Mouse (Mus musculus): ENCODE measurements at regions not wholly inside any gene's neighbourhood (a gene's known extent, or its start where the extent isn't known, plus 50 kb on each side); places are given as distances from the start of the nearest gene placed in this dataset.

DNA sequence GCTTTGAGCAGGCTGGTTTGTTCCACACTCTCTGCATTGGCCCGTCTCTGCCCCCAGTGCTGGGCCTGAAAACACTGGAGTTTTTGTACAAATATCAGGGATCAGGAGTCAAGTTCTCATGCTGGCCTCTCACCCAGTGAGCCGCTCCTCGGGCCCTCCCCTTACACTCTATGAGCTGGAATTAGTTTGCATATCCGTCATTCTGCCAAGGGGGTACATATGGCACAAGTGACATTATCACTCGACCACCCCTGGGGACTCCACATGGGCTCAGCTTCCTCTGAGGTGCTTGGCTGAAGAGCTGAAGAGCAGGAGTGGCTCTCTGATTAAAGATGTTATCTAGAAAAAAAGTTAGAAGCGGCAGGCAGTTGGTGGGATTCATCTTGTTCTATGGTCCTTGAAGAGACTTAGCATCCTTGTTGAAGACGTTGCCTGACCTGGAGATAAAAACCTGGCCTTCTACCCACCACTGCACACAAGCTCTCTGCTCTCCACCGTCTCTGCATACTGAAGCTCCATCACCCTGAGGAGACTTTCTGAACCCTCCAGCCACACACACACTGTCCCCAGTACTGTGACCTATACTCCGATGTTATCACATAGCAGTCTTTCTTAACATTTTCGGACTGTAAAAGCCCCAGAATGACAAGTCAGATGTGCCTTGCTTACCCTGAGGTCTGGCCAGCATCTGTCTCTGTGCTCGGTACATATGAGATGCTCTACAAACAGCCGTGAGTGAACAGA lies 144.2 kb downstream of the Setd4 start:
- no peaks in the 10 kb centered on the region for H3K36me3 ChIP-seq (ENCODE audit: insufficient read depth, low read length)
- no peak overlapping the region for H3K4me3 ChIP-seq (replicated peaks; ENCODE audit: low read depth, low read length)
- no peaks in the 10 kb centered on the region for H3K9me3 ChIP-seq (replicated peaks; ENCODE audit: low read length)
- H3K27me3 ChIP-seq (ENCODE audit: insufficient read depth, low read length): no peaks in the 10 kb centered on the region; the same call in 1 of the 2 replicates
- ATAC-seq (replicated peaks; ENCODE audit: low FRiP score, low read depth): no peak
- DNase-seq (ENCODE audit: low spot score): no peak
- H3K27ac ChIP-seq: no peak overlapping the region
- no peak overlapping the region for H3K9ac ChIP-seq (ENCODE audit: low read depth, low read length)
- H3K4me2 ChIP-seq (ENCODE audit: low read length): no peak overlapping the region
- peaks cover 4% of the 10 kb centered on the region; the same call in 1 of the 2 replicates for H3K4me1 ChIP-seq (replicated peaks; ENCODE audit: insufficient read depth, low read length)
- WGBS: 58% methylated on average over 12 of the region's 12 CpGs
- TF ChIP-seq CTCF (IDR thresholded peaks at IDR 0.05; ENCODE audit: low read depth): no peak

GRCm38 (mm10) chr16:93458598-93459496 lies 145.0 kb downstream of the Setd4 start:
- Histone ChIP-seq H3K27me3 (ENCODE audit: insufficient read depth, low read length) (no peaks in the 10 kb centered on the region; the same call in 1 of the 2 replicates), H3K4me2 (ENCODE audit: low read length) (no peak overlapping the region), H3K9ac (ENCODE audit: low read depth, low read length) (no peak overlapping the region), H3K4me1 (replicated peaks; ENCODE audit: insufficient read depth, low read length) (peaks cover 4% of the 10 kb centered on the region; the same call in 1 of the 2 replicates), H3K4me3 (replicated peaks; ENCODE audit: low read depth, low read length) (no peak overlapping the region), H3K9me3 (replicated peaks; ENCODE audit: low read length) (no peaks in the 10 kb centered on the region), H3K27ac (no peak overlapping the region), H3K36me3 (ENCODE audit: insufficient read depth, low read length) (no peaks in the 10 kb centered on the region)
- ATAC-seq (replicated peaks; ENCODE audit: low FRiP score, low read depth) (no peak), DNase-seq (ENCODE audit: low spot score) (peak; percentile 40)
- no peak for TF ChIP-seq CTCF (IDR thresholded peaks at IDR 0.05; ENCODE audit: low read depth)
- 47% methylated on average over 23 of the region's 25 CpGs for WGBS

- no peak for TF ChIP-seq CTCF (IDR thresholded peaks at IDR 0.05; ENCODE audit: low read depth)
- DNase-seq (ENCODE audit: low spot score): no peak
- 86% methylated on average over 19 of the region's 20 CpGs for WGBS
- Histone ChIP-seq H3K27ac (no peak overlapping the region), H3K4me2 (ENCODE audit: low read length) (no peak overlapping the region), H3K4me3 (replicated peaks; ENCODE audit: low read depth, low read length) (no peak overlapping the region), H3K27me3 (ENCODE audit: insufficient read depth, low read length) (no peaks in the 10 kb centered on the region; the same call in 1 of the 2 replicates), H3K9me3 (replicated peaks; ENCODE audit: low read length) (no peaks in the 10 kb centered on the region), H3K4me1 (replicated peaks; ENCODE audit: insufficient read depth, low read length) (peaks cover 4% of the 10 kb centered on the region; the same call in 1 of the 2 replicates), H3K9ac (ENCODE audit: low read depth, low read length) (no peak overlapping the region), H3K36me3 (ENCODE audit: insufficient read depth, low read length) (no peaks in the 10 kb centered on the region)
- ATAC-seq (replicated peaks; ENCODE audit: low FRiP score, low read depth): no peak
Observed at GRCm38 (mm10) chr16:93458011-93458585, 145.8 kb downstream of the Setd4 start.

- no peak for DNase-seq (ENCODE audit: low spot score)
- Histone ChIP-seq H3K9me3 (replicated peaks; ENCODE audit: low read length) (no peaks in the 10 kb centered on the region), H3K27ac (no peak overlapping the region), H3K4me1 (replicated peaks; ENCODE audit: insufficient read depth, low read length) (peaks cover 4% of the 10 kb centered on the region; the same call in 1 of the 2 replicates), H3K27me3 (ENCODE audit: insufficient read depth, low read length) (no peaks in the 10 kb centered on the region; the same call in 1 of the 2 replicates), H3K4me2 (ENCODE audit: low read length) (no peak overlapping the region), H3K36me3 (ENCODE audit: insufficient read depth, low read length) (no peaks in the 10 kb centered on the region), H3K4me3 (replicated peaks; ENCODE audit: low read depth, low read length) (no peak overlapping the region), H3K9ac (ENCODE audit: low read depth, low read length) (no peak overlapping the region)
- 78% methylated on average over 17 of the region's 17 CpGs for WGBS
- TF ChIP-seq CTCF (IDR thresholded peaks at IDR 0.05; ENCODE audit: low read depth): no peak
- no peak for ATAC-seq (replicated peaks; ENCODE audit: low FRiP score, low read depth)
Observed at GRCm38 (mm10) chr16:93456706-93457425, 147.0 kb downstream of the Setd4 start.

DNA sequence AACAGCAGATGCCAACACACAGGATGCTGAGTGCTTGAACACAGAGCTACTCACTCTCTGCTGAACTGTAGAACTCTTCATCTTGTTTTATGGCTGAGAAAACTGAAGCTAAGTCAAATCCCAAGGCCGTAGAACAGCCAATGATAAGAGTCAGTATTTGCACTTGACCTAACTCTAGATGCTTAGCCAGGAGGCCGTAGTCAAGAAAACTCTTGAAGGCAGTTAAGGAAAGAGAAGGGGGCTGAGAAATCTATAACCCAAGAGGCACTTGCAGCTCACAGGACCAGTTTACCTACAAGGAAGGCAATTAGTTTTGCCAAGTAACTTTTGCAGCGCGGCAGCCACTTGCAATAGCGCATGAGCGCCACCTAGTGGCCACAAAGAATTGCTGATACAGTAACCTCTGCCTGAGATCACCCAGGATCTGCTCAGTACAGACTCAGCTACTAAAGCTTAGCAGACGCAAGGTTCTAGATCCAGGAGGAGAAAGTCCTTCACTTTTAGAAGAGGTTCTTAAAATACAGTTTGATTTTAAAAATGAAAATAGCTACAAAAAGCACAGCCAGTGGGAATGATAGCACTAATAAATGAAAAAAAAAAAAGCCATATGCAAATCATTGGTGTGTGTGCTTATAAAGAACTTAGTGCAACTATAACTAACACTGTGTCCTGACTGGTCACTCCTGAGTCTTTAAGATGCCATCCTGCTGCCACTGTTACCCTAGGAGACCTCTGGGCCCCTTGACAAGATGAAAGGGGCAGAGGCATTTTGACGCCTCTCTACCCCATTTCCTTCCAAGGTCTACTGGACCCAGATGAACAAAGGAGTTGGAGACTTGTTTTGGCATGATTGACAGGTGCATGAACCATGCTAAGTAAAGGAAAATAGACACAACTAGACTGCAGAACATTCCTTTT lies 149.5 kb downstream of the Setd4 start:
- 19% methylated on average over 8 of the region's 8 CpGs for WGBS
- Histone ChIP-seq H3K27me3 (ENCODE audit: insufficient read depth, low read length) (no peaks in the 10 kb centered on the region; the same call in 1 of the 2 replicates), H3K4me2 (ENCODE audit: low read length) (no peak overlapping the region), H3K27ac (no peak overlapping the region), H3K9me3 (replicated peaks; ENCODE audit: low read length) (no peaks in the 10 kb centered on the region), H3K4me3 (replicated peaks; ENCODE audit: low read depth, low read length) (no peak overlapping the region), H3K36me3 (ENCODE audit: insufficient read depth, low read length) (no peaks in the 10 kb centered on the region), H3K9ac (ENCODE audit: low read depth, low read length) (no peak overlapping the region), H3K4me1 (replicated peaks; ENCODE audit: insufficient read depth, low read length) (no peaks in the 10 kb centered on the region)
- no peak for ATAC-seq (replicated peaks; ENCODE audit: low FRiP score, low read depth)
- DNase-seq (ENCODE audit: low spot score): peak; percentile 93
- TF ChIP-seq CTCF (IDR thresholded peaks at IDR 0.05; ENCODE audit: low read depth): peak; percentile 99

Measured in kidney, postnatal 0 days (tissue).